In genomic region chr1:55406531-55407375, GRCm38 (mm10) we compare ENCODE assay signal across 9 mouse cellular contexts. TPM values are rescaled to one million over a fixed set of nuclear protein-coding genes. Genes with fewer than 3 reads are reported as not detected.
DNase-seq lines count a peak whose midpoint lies in the region; ATAC-seq lines count a peak whose summit lies in the region.
"Had no signal": no experiment of that assay in that cellular context is flagged by ENCODE, and none has a peak within 500 bp of the region (broad histone marks: within the 10 kb centered on the region; RNA-seq: fewer than 3 reads in every experiment).

No protein-coding gene starts in this region.

- peaks cover 13% of the 10 kb centered on the region; the same call in 1 of the 2 replicates for H3K4me1 ChIP-seq in embryonic facial prominence, embryonic 13.5 days
- H3K4me1 ChIP-seq in stomach, embryonic 14.5 days (ENCODE audit: control insufficient read depth, insufficient read depth, low read length), result peaks cover 9% of the 10 kb centered on the region; the same call in 1 of the 2 replicates

- H3K4me3 ChIP-seq in embryonic facial prominence, embryonic 13.5 days, result peak overlapping the region; percentile 75
- H3K4me3 ChIP-seq in stomach, embryonic 14.5 days (ENCODE audit: low read depth, low read length), result peak overlapping the region; percentile 76

- H3K27ac ChIP-seq in embryonic facial prominence, embryonic 13.5 days, result peak overlapping the region; percentile 39; the same call in 1 of the 2 replicates
- H3K27ac ChIP-seq in stomach, embryonic 14.5 days (ENCODE audit: low read length), result peak overlapping the region; percentile 52; the same call in 1 of the 2 replicates

- peaks cover 31% of the 10 kb centered on the region for H3K27me3 ChIP-seq in embryonic facial prominence, embryonic 13.5 days
- no peaks in the 10 kb centered on the region for H3K27me3 ChIP-seq in stomach, embryonic 14.5 days (ENCODE audit: control insufficient read depth, insufficient read depth, low read length)

- peak overlapping the region; percentile 75 for H3K9ac ChIP-seq in embryonic facial prominence, embryonic 13.5 days
- peak overlapping the region; percentile 58 for H3K9ac ChIP-seq in stomach, embryonic 14.5 days (replicated peaks; ENCODE audit: low read depth, low read length)

- H3K9me3 ChIP-seq in embryonic facial prominence, embryonic 13.5 days, result no peaks in the 10 kb centered on the region
- H3K9me3 ChIP-seq in stomach, embryonic 14.5 days (ENCODE audit: control insufficient read depth, low read depth, low read length), result 0 out of 2 replicates have a peak, but pooled peaks cover 5% of the 10 kb centered on the region

- peak overlapping the region; percentile 100 for H3K4me2 ChIP-seq in embryonic facial prominence, embryonic 13.5 days
- H3K4me2 ChIP-seq in stomach, embryonic 14.5 days (replicated peaks; ENCODE audit: low read depth, low read length), result peak overlapping the region; percentile 99

- no peak for ATAC-seq in embryonic facial prominence, embryonic 13.5 days (ENCODE audit: insufficient number of reproducible peaks, insufficient read depth, low FRiP score, low TSS enrichment, low read depth)
- ATAC-seq in stomach, embryonic 14.5 days (ENCODE audit: insufficient number of reproducible peaks, insufficient read depth, low FRiP score, low read depth), result no peak

- H3K36me3 ChIP-seq in embryonic facial prominence, embryonic 13.5 days, result no peaks in the 10 kb centered on the region
- no peaks in the 10 kb centered on the region for H3K36me3 ChIP-seq in stomach, embryonic 14.5 days (ENCODE audit: control insufficient read depth, insufficient read depth, low read length)

- peak; percentile 6 for DNase-seq in gastrocnemius, adult 18-20 months (ENCODE audit: low spot score)
- DNase-seq in gastrocnemius, postnatal 25 days, result no peak
- peak; percentile 7 for DNase-seq in adrenal gland, adult 8-10 months
- DNase-seq in heart, postnatal 4 days, result peak; percentile 22
- DNase-seq in layer of hippocampus, postnatal 10 days (ENCODE audit: low spot score in 2 of 2), result peak; percentile 30 to 42
- peak; percentile 28 for DNase-seq in lung, postnatal 14 days

- 4% methylated on average over 35 of the region's 35 CpGs for WGBS in embryonic facial prominence, embryonic 13.5 days
- WGBS in stomach, embryonic 14.5 days, result 3% methylated on average over 34 of the region's 35 CpGs

RNA-seq across cellular contexts. Expression of gene Plcl1, which starts 1.0 kb away (rescaled TPM):
- total RNA-seq in gastrocnemius, adult 18-20 months (2021), result 1 to 10 TPM; 4.6 to 6.2 TPM
- 1 to 10 TPM; 3.1 to 3.9 TPM for total RNA-seq in gastrocnemius, postnatal 25 days (2021)
- 1 to 10 TPM; 4.7 to 9.0 (median 6.6) TPM for total RNA-seq in adrenal gland, adult 8-10 months (2022)
- polyA plus RNA-seq in embryonic facial prominence, embryonic 13.5 days (2015; fragmentation: Nextera tagmentation; extraction: Ambion mirVana), result 1.6 and 2.0 TPM in 2 replicates
- total RNA-seq in heart, postnatal 4 days (2021), result 1 to 10 TPM; 4.4 TPM
- total RNA-seq in layer of hippocampus, postnatal 10 days (2021), result 10 to 100 TPM; 11.7 to 12.3 TPM
- polyA plus RNA-seq in stomach, embryonic 14.5 days (2014; fragmentation: Nextera tagmentation; extraction: Ambion mirVana), result 3.8 and 4.1 TPM in 2 replicates

RNA-seq across cellular contexts. Expression of gene Boll, which starts 43.5 kb away (rescaled TPM):
- under 1 TPM in 1 of 2 experiments, not detected in 1; 0.26 TPM for total RNA-seq in gastrocnemius, adult 18-20 months (2021)
- not detected for total RNA-seq in gastrocnemius, postnatal 25 days (2021)
- under 1 TPM in 2 of 4 experiments, not detected in 2; 0.23 to 0.28 TPM for total RNA-seq in adrenal gland, adult 8-10 months (2022)
- polyA plus RNA-seq in embryonic facial prominence, embryonic 13.5 days (2015; fragmentation: Nextera tagmentation; extraction: Ambion mirVana), result 0.28 and 0.90 TPM in 2 replicates
- total RNA-seq in heart, postnatal 4 days (2021), result under 1 TPM in 1 of 2 experiments, not detected in 1; 0.36 TPM
- not detected for total RNA-seq in layer of hippocampus, postnatal 10 days (2021)
- polyA plus RNA-seq in stomach, embryonic 14.5 days (2014; fragmentation: Nextera tagmentation; extraction: Ambion mirVana), result 0.36 and 0.38 TPM in 2 replicates
- total RNA-seq: heart, postnatal 14 days had no signal
